Mouse (Mus musculus): ENCODE results near the gene Igsf8. TPM values are rescaled to one million over a fixed set of nuclear protein-coding genes. Genes with fewer than 3 reads are reported as not detected.

Igsf8 gene
- 327 and 349 TPM in 2 replicates for polyA plus RNA-seq (2012; rRNA removed)

GRCm38 (mm10) chr1:172261477-172262078 lies at the start of gene Igsf8:
Igsf8 (plus strand) TSS chr1:172261641.

DNA sequence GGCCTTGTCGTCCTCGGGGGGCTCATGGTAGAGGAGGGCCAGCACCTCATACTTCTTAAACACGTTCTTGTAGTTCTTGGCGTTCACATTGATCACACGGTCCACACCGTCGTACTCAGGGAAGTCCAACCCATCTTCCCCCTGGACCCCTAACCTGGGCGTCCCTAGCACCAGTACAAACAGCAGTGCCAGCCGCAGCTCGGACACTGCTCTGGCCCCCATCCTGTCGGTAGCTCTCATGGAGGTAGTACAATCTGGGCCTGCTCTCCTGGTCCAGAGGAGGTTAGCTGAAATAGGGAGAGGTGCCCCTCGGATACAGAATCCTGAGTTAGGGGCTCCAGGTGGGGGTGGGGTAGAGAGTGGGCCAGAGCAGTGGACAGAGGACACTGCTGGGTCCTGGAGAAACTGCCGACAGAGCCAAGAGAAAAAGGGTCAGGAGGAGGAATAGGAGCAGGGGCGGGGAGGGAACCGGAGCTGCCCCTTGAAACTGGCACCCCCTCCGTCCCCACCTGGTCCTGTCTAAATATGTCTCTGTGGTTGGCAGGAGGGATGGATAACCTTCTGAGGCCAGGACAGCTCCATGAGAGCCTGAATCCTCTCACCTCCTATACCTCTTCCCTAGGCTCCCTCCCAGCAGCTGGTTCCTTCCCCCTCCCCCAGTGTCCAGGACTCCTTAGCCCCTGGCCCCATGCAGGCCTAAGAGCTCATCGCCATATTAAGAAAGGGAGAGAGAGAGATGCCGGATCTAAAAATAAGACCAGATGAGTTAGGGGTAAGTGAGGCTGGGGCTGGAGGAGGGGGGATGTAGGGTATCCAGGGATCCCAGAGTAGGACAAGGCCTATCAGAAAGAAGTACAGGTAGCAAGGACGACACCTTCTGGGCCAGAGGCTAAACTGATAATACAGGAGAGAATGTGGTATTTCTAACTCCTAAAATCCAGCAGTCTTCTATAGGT lies 41.7 kb upstream of the Igsf8 start, which contains the start of gene Casq1:
Gene Casq1 (minus strand): TSS at position 418 of the 956 bp plus-strand sequence.

DNA sequence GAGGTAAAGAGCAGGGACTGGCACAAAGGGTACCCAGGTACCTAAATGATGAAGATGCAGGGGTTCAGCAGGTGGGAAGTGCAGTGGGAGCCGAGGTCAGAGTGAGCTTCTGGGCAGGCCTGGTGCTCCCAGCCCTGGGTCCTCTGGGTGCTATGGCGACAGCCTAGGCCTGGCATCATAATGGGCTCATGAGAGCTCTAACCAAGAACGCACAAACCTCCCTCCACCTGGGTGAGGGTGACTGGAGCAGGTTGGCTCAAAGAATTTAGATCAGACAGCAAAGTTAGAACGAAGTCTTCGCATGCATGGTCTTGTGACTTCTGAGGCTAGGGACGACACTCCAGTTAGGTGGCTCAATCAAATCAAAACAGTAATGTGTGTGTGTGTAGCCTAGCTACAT lies 3.1 kb upstream of the Igsf8 start, which contains the start of gene Atp1a4:
Gene Atp1a4 (minus strand): TSS at position 101 of the 400 bp plus-strand sequence.

DNA sequence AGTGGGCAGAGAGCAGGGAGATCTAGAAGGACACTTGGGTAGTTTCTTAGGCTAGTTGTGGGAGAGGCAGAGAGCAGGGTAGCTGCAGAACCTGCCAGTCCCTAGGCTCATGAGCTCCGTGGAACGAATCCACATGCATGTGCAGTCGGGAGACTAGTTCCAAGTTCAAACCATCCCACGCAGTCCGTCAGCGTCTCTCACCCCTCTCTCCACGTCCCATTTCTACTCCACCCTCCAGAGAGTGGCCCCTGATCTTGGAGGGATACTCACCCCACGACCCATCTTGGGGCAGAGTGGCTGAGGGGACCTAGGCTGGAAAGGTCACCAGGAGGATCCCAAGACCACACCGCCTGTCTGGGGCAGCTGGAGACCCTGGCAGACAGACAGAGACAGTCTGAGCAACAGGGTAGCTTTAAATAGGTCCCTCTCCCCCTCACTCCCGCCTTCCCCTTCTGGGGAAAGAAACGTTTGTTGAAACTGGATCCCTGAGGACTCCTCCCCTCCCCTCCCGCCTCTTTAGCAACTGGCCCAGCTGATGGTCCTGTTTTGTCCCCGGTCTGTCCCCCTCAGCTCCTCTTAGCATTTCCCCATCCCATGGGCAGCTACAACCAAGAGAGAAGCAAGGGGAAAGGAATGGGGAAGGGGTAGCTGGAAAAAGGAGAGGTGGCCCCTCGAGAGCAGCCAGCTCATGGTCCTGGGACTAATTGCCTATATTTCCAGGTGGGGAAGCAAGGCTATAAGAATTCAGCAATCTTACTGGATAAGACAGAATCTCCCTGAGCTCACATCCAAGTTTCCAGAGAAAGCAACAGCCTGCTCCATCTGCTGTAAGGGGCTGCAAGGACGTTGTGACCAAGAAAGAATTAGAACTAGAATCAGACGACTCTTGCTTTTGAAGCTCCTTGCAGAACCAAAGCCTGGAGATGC lies 36.4 kb downstream of the Igsf8 start, which contains the start of gene Atp1a2:
Gene Atp1a2 (minus strand): TSS at position 454 of the 927 bp plus-strand sequence.

GRCm38 (mm10) chr1:172329131-172329530 lies 67.7 kb downstream of the Igsf8 start, which contains the start of gene Kcnj9:
Kcnj9 (minus strand) TSS chr1:172329318.

DNA sequence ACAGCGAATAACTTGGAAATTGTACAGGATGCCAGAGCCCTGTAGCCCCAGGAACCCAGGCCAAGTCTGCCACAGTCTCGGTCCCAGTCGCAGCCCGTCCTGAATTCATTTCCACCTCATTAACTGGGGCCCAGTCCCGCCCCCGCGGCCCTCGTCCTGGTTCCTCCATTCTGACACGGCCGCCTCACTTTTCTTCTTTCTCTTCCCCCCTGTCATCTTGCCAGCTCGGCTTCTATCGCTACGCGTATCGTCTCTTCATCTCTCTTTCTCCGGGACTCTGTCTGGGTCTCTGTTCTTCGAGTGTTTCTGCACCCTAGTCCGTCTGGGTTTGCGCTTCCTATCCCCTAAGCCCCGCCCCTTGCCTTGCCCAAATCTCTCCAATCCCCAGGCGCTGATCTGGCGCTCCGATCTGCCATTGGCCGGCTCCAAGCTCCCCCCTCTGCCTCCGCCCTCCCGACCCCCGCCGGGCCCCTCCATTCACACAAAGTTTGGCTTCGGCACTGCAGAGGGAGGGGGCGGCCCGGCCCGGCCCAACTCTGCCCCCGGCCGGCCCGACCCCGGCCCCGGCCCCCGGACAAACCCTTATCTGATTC lies 79.4 kb downstream of the Igsf8 start, which contains the start of gene Kcnj10:
Gene Kcnj10 (plus strand): TSS at position 482 of the 593 bp plus-strand sequence.

Other genes starting within 250 kb of the Igsf8 start
- gene Vangl2, start 233.2 kb upstream of the Igsf8 start, polyA plus RNA-seq (2012; rRNA removed) = 13.3 and 18.3 TPM in 2 replicates
- not detected in 2 replicates for gene Nhlh1, start 204.1 kb upstream of the Igsf8 start, polyA plus RNA-seq (2012; rRNA removed)
- 23.4 and 26.6 TPM in 2 replicates for gene Copa, start 179.1 kb upstream of the Igsf8 start, polyA plus RNA-seq (2012; rRNA removed)
- 112 and 126 TPM in 2 replicates for gene Ncstn, start 178.8 kb upstream of the Igsf8 start, polyA plus RNA-seq (2012; rRNA removed)
- 82.2 and 100.0 TPM in 2 replicates for gene Pex19, start 134.9 kb upstream of the Igsf8 start, polyA plus RNA-seq (2012; rRNA removed)
- gene Dcaf8, start 113.6 kb upstream of the Igsf8 start, polyA plus RNA-seq (2012; rRNA removed) = 91.8 and 97.8 TPM in 2 replicates
- gene Pea15a, start 54.8 kb upstream of the Igsf8 start, polyA plus RNA-seq (2012; rRNA removed) = 57.2 and 67.0 TPM in 2 replicates
- 5.3 and 6.4 TPM in 2 replicates for gene Casq1, start 41.8 kb upstream of the Igsf8 start, polyA plus RNA-seq (2012; rRNA removed)
- gene Atp1a4, start 3.2 kb upstream of the Igsf8 start, polyA plus RNA-seq (2012; rRNA removed) = 0.09 and 0.45 TPM in 2 replicates
- 36.8 and 41.8 TPM in 2 replicates for gene Atp1a2, start 36.4 kb downstream of the Igsf8 start, polyA plus RNA-seq (2012; rRNA removed)
- 0.23 and 0.35 TPM in 2 replicates for gene Kcnj9, start 67.7 kb downstream of the Igsf8 start, polyA plus RNA-seq (2012; rRNA removed)
- gene Kcnj10, start 79.6 kb downstream of the Igsf8 start, polyA plus RNA-seq (2012; rRNA removed) = 0.27 and 0.58 TPM in 2 replicates
- 12.9 and 13.4 TPM in 2 replicates for gene Pigm, start 114.9 kb downstream of the Igsf8 start, polyA plus RNA-seq (2012; rRNA removed)
- gene Slamf9, start 213.7 kb downstream of the Igsf8 start, polyA plus RNA-seq (2012; rRNA removed) = 5.0 and 5.8 TPM in 2 replicates
- 19.2 and 22.5 TPM in 2 replicates for gene Igsf9, start 220.1 kb downstream of the Igsf8 start, polyA plus RNA-seq (2012; rRNA removed)
- 181 and 242 TPM in 2 replicates for gene Tagln2, start 238.4 kb downstream of the Igsf8 start, polyA plus RNA-seq (2012; rRNA removed)